Mouse (Mus musculus): ENCODE data around the gene Klhdc4.
A peak's percentile ranks its signal among the peaks of the same experiment; 100 is the strongest.

The Klhdc4 gene

GRCm38 (mm10) chr8:121849303-121849702 lies 19.9 kb upstream of the Klhdc4 start:
- DNase-seq = no peak

- no peak for DNase-seq
Observed at GRCm38 (mm10) chr8:121848495-121848894, 19.1 kb upstream of the Klhdc4 start.

GRCm38 (mm10) chr8:121847987-121848386 lies 18.6 kb upstream of the Klhdc4 start:
- no peak for DNase-seq

GRCm38 (mm10) chr8:121847261-121847822 lies 18.0 kb upstream of the Klhdc4 start:
- no peak for DNase-seq

- no peak for DNase-seq
Observed at GRCm38 (mm10) chr8:121846815-121847214, 17.4 kb upstream of the Klhdc4 start.

- no peak for DNase-seq
Observed at GRCm38 (mm10) chr8:121844765-121845164, 15.4 kb upstream of the Klhdc4 start.

GRCm38 (mm10) chr8:121843184-121843733 lies 13.9 kb upstream of the Klhdc4 start:
- no peak for DNase-seq

GRCm38 (mm10) chr8:121842064-121842955 lies 12.9 kb upstream of the Klhdc4 start:
- DNase-seq = no peak

GRCm38 (mm10) chr8:121841242-121841641 lies 11.9 kb upstream of the Klhdc4 start:
- peak; percentile 54 for DNase-seq

- DNase-seq = peak; percentile 77
Observed at GRCm38 (mm10) chr8:121832503-121832902, 3.1 kb upstream of the Klhdc4 start.

GRCm38 (mm10) chr8:121832061-121832460 lies 2.7 kb upstream of the Klhdc4 start:
- DNase-seq = no peak

GRCm38 (mm10) chr8:121829777-121830362 lies 501 bp upstream of the Klhdc4 start:
- no peak for DNase-seq

GRCm38 (mm10) chr8:121828376-121829023 lies 869 bp downstream of the Klhdc4 start:
- DNase-seq = no peak

GRCm38 (mm10) chr8:121827726-121828125 lies 1.6 kb downstream of the Klhdc4 start:
- DNase-seq = no peak

GRCm38 (mm10) chr8:121821770-121822169 lies 7.6 kb downstream of the Klhdc4 start:
- DNase-seq = no peak

- no peak for DNase-seq
Observed at GRCm38 (mm10) chr8:121821320-121821719, 8.0 kb downstream of the Klhdc4 start.

GRCm38 (mm10) chr8:121820840-121821239 lies 8.5 kb downstream of the Klhdc4 start:
- no peak for DNase-seq

GRCm38 (mm10) chr8:121818226-121818625 lies 11.1 kb downstream of the Klhdc4 start:
- no peak for DNase-seq

GRCm38 (mm10) chr8:121811931-121812570 lies 17.3 kb downstream of the Klhdc4 start:
- DNase-seq = no peak

GRCm38 (mm10) chr8:121811502-121811901 lies 17.9 kb downstream of the Klhdc4 start:
- no peak for DNase-seq

- no peak for DNase-seq
Observed at GRCm38 (mm10) chr8:121809524-121810155, 19.7 kb downstream of the Klhdc4 start.

GRCm38 (mm10) chr8:121808032-121808431 lies 21.3 kb downstream of the Klhdc4 start:
- no peak for DNase-seq

Data from liver (tissue).